Mouse (Mus musculus) forebrain, embryonic 12.5 days (tissue): ENCODE results near the gene L2hgdh. TPM values are rescaled to one million over a fixed set of nuclear protein-coding genes. Genes with fewer than 3 reads are reported as not detected.
"Not testable (repeated sequence)": the region's sequence is repeated elsewhere in the genome, so short reads cannot be mapped to it uniquely, and the experiment has no call there.

Source experiments
- ATAC-seq: fragments of 200-750 bp; cut with Nextera tagmentation; 2 replicates; pipeline ENCODE4 v1.8.0; 2017; ENCODE audit warnings: moderate TSS enrichment; ENCODE audit not compliant: low FRiP score
- H3K27ac ChIP-seq: fragments of 300-500 bp; sonication (generic); 2 replicates; pipeline ENCODE4 v1.5.1; 2016; ENCODE audit warnings: mild to moderate bottlenecking
- H3K27me3 ChIP-seq: fragments of 300-500 bp; sonication (generic); 2 replicates; pipeline ENCODE4 v1.6.1; 2016; ENCODE audit warnings: mild to moderate bottlenecking
- H3K36me3 ChIP-seq: fragments of 300-500 bp; sonication (generic); replicated peaks from 2 replicates; pipeline ENCODE4 v1.6.1; 2016; ENCODE audit warnings: mild to moderate bottlenecking
- H3K4me1 ChIP-seq: fragments of 300-500 bp; sonication (generic); 2 replicates; pipeline ENCODE4 v1.6.1; 2016
- H3K4me2 ChIP-seq: fragments of 300-500 bp; sonication (generic); 2 replicates; pipeline ENCODE4 v1.6.1; 2016; ENCODE audit warnings: mild to moderate bottlenecking, moderate library complexity
- H3K4me3 ChIP-seq: fragments of 300-500 bp; sonication (generic); replicated peaks from 2 replicates; pipeline ENCODE4 v1.5.1; 2016; ENCODE audit warnings: mild to moderate bottlenecking
- H3K9ac ChIP-seq: fragments of 300-500 bp; sonication (generic); 2 replicates; pipeline ENCODE4 v1.6.1; 2016; ENCODE audit warnings: mild to moderate bottlenecking
- H3K9me3 ChIP-seq: fragments of 300-500 bp; sonication (generic); 2 replicates; pipeline ENCODE4 v1.6.1; 2016
- WGBS: fragments of 180-500 bp; shearing (Covaris S2); methylation state at CpG from one replicate; pipeline ENCODE4 v1.1.7; 2016; 5-methylcytosine and 5-hydroxymethylcytosine counted together
- polyA plus RNA-seq: library from polyadenylated mRNA; unstranded; fragments of >200 nt; fragmentation: Nextera tagmentation; extraction: Ambion mirVana; gene quantifications from 2 replicates; pipeline ENCODE4 v1.2.1, GENCODE M21; 2016

Gene L2hgdh
- polyA plus RNA-seq, 1 experiment from 2014 or later: 16.2 TPM

DNA sequence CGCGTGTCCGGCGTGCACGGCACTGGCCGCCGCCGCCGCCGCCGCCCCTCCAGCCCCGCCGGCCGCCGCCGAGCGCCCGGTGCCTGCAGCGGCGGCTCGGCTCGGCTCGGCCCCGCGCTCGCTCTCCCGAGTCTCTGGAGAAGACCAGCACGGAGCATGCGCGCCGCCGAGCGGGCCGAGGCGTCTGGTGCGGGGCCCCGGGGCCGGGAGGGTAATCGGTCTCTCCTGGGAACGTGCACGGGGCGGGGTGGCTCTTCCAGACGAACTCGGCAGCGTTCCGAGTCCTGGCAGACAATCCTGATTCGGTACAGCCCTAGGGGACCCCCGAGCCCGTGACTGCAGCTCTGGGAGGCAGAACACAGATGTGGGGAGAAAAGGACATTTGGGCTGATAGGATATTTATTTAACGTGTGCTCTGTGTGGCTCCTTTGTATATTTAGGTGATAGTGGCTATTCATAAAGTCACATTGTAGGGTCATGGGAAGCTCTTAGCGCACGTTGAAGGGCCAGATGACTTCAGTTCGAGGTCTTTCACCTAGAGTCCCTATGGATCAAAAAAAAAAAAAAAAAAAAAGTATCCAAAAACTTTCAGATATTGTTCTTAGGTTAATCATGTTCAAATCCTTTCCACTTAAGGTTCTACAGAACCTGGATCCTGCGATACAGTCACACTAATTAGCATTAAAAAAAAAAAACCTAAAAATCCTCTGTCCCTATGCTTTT lies 42.4 kb downstream of the L2hgdh start:
- Histone ChIP-seq H3K4me1 (peaks cover 15% of the 10 kb centered on the region), H3K36me3 (no peaks in the 10 kb centered on the region), H3K4me2 (peak overlapping the region; percentile 80), H3K4me3 (peak overlapping the region; percentile 93), H3K9me3 (no peaks in the 10 kb centered on the region), H3K27ac (peak overlapping the region; percentile 96), H3K9ac (peak overlapping the region; percentile 94), H3K27me3 (no peaks in the 10 kb centered on the region)
- peak; percentile 90 for ATAC-seq
- 1% methylated on average over 51 of the region's 54 CpGs for WGBS

DNA sequence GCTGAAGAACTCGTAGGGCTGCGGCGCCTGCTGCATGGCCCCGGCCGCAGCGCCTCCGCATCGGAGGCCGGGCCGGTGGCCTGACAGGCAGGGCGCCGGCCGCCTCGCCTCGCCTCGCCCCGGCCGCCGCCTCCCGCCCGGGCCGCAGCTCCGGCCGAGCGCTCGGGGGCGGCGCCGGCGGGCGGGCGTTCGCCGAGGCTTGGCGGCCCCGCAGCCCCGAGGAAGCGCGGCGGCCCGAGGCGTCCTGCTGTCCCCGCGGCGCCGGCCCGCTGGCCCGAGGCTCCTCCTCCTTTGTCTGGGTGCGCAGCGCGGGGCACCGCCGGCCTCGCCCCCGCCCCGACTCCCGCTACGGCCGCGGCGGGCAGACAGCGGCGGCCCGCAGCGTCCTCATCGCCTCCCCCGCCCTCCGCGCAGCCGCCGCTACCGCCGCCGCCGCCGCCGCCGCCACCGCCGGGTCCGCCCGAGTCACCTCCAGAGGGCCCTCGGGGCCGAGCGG lies 43.1 kb downstream of the L2hgdh start, which contains the start of gene Sos2:
Sos2 (minus strand) TSS at position 287 of the 496 bp plus-strand sequence.
- peak within 1 kb of the TSS; percentile 96 for H3K27ac ChIP-seq
- H3K4me3 ChIP-seq: peak within 1 kb of the TSS; percentile 93
- peak within 1 kb of the TSS; percentile 80 for H3K4me2 ChIP-seq
- no peaks in the 10 kb centered on the region for H3K27me3 ChIP-seq
- H3K9me3 ChIP-seq: no peaks in the 10 kb centered on the region
- ATAC-seq: peak; percentile 74
- H3K36me3 ChIP-seq: no peaks in the 10 kb centered on the region
- 0% methylated on average over 29 of the region's 85 CpGs for WGBS
- H3K4me1 ChIP-seq: peaks cover 15% of the 10 kb centered on the region
- H3K9ac ChIP-seq: peak within 1 kb of the TSS; percentile 94

- H3K4me3 ChIP-seq: peak overlapping the region; percentile 93
- H3K36me3 ChIP-seq: no peaks in the 10 kb centered on the region
- H3K9ac ChIP-seq: peak overlapping the region; percentile 94
- peak overlapping the region; percentile 80 for H3K4me2 ChIP-seq
- peaks cover 15% of the 10 kb centered on the region for H3K4me1 ChIP-seq
- peak; percentile 66 for ATAC-seq
- H3K9me3 ChIP-seq: no peaks in the 10 kb centered on the region
- under 1% methylated on average over 56 of the region's 56 CpGs for WGBS
- peak overlapping the region; percentile 96 for H3K27ac ChIP-seq
- H3K27me3 ChIP-seq: no peaks in the 10 kb centered on the region
Measured at GRCm38 (mm10) chr12:69680635-69681565, 43.8 kb downstream of the L2hgdh start.

DNA sequence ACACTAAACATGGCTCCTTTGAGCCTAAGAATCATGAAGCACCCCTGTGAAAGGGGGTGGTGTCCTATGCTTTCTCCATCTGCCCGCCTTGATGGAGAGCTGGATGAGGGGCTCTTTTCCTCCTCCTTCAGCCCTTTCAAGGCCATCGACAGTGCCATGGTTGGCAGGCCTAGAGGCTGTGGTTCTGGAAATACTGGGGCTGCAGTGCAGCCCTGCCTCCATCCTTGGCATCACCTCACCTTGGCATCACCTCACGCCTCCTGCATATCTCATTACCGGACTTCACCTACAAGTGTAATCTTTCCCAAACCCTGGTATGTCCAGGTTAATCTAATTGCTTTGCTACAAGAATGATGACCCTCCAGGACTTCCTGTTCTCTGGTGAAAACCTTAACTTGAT lies 48.5 kb downstream of the L2hgdh start:
- Histone ChIP-seq H3K4me2 (no peak overlapping the region), H3K4me1 (peaks cover 21% of the 10 kb centered on the region), H3K27ac (no peak overlapping the region), H3K36me3 (no peaks in the 10 kb centered on the region), H3K9ac (no peak overlapping the region), H3K4me3 (no peak overlapping the region), H3K9me3 (no peaks in the 10 kb centered on the region), H3K27me3 (no peaks in the 10 kb centered on the region)
- 95% methylated on average over 4 of the region's 4 CpGs for WGBS
- ATAC-seq: no peak

- Histone ChIP-seq H3K27me3 (no peaks in the 10 kb centered on the region), H3K9ac (no peak overlapping the region), H3K36me3 (no peaks in the 10 kb centered on the region), H3K4me1 (peaks cover 10% of the 10 kb centered on the region), H3K4me2 (no peak overlapping the region), H3K4me3 (no peak overlapping the region), H3K27ac (no peak overlapping the region), H3K9me3 (no peaks in the 10 kb centered on the region)
- WGBS: 88% methylated on average over 10 of the region's 10 CpGs
- ATAC-seq: no peak
Measured at GRCm38 (mm10) chr12:69674576-69675537, 49.8 kb downstream of the L2hgdh start.

DNA sequence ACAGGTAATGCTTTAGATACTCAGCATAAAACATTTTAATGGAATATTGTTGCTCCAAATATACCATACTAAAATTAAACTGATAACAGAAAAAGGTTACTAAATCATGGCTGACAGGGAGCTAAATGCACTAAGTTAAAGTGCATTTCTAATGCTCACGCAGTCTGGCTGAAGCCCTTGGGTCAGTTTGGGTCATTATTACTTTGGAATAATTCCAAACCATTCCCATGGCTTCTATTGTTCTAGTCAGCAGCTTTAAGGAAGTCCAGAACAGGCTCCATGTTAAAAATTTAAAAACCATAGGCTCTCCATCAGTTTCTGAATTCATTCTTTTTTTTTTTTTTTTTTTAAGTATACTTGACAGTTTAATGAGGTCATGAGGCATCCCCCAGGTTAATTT lies 50.5 kb downstream of the L2hgdh start:
- Histone ChIP-seq H3K9ac (no peak overlapping the region), H3K36me3 (no peaks in the 10 kb centered on the region), H3K9me3 (no peaks in the 10 kb centered on the region), H3K27me3 (no peaks in the 10 kb centered on the region), H3K4me1 (peaks cover 9% of the 10 kb centered on the region; the same call in 1 of the 2 replicates), H3K27ac (no peak overlapping the region), H3K4me3 (no peak overlapping the region), H3K4me2 (no peak overlapping the region)
- 81% methylated on average over 1 of the region's 1 CpGs for WGBS
- no peak for ATAC-seq

- Histone ChIP-seq H3K4me2 (no peak overlapping the region), H3K9ac (no peak overlapping the region), H3K9me3 (0 out of 2 replicates have a peak, but pooled peaks cover 1% of the 10 kb centered on the region), H3K27me3 (no peaks in the 10 kb centered on the region), H3K4me3 (no peak overlapping the region), H3K36me3 (no peaks in the 10 kb centered on the region; the same call in 1 of the 2 replicates), H3K27ac (no peak overlapping the region), H3K4me1 (no peaks in the 10 kb centered on the region)
- ATAC-seq: no peak
- 93% methylated on average over 5 of the region's 5 CpGs for WGBS
Measured at GRCm38 (mm10) chr12:69666721-69667120, 58.0 kb downstream of the L2hgdh start.

GRCm38 (mm10) chr12:69661658-69662057 lies 63.0 kb downstream of the L2hgdh start:
- WGBS: 95% methylated on average over 5 of the region's 5 CpGs
- H3K9me3 ChIP-seq: 0 out of 2 replicates have a peak, but pooled peaks cover 3% of the 10 kb centered on the region
- H3K27me3 ChIP-seq: no peaks in the 10 kb centered on the region
- H3K4me1 ChIP-seq: no peaks in the 10 kb centered on the region
- H3K4me3 ChIP-seq: no peak overlapping the region
- H3K36me3 ChIP-seq: no peaks in the 10 kb centered on the region; the same call in 1 of the 2 replicates
- no peak overlapping the region for H3K4me2 ChIP-seq
- no peak for ATAC-seq
- no peak overlapping the region for H3K9ac ChIP-seq
- no peak overlapping the region for H3K27ac ChIP-seq

DNA sequence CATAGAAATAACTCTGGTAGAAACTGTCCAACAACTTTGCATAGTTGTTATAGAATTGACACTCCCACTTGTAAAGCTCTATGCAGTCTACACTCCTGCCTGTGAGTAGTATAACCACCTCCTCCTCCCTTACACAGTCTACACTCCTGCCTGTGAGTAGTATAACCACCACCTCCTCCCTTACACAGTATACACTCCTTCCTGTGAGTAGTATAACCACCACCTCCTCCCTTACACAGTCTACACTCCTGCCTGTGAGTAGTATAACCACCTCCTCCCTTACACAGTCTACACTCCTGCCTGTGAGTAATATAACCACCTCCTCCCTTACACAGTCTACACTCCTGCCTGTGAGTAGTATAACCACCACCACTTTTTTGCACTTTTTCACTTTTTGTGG lies 70.7 kb downstream of the L2hgdh start:
- not testable (repeated sequence) for H3K4me2 ChIP-seq, H3K27me3 ChIP-seq, H3K9ac ChIP-seq, H3K9me3 ChIP-seq, H3K27ac ChIP-seq, H3K4me1 ChIP-seq, H3K4me3 ChIP-seq
- peak; percentile 71 for ATAC-seq
- H3K36me3 ChIP-seq: peaks cover 25% of the 10 kb centered on the region

DNA sequence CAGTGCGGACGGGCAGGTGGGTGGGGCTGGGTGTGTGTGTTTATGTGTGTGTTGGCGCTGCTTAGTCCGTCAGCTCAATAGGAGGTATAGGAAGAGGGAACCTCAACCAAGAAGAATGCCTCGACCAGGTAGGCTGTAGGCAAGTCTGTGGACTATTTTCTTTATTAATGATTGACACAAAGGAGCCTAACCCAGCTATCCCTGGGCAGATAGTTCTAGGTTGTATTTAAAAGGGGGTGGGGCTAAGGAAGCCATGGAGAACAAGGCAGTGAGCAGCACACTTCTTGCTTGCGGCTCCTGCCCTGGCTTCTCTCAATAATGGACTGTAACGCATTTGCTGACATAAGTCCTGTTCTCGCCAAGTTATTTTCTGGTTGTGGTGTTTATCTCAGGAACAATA lies 75.2 kb downstream of the L2hgdh start:
- Histone ChIP-seq H3K9me3 (no peaks in the 10 kb centered on the region), H3K36me3 (peaks cover 38% of the 10 kb centered on the region), H3K4me2 (no peak overlapping the region), H3K4me1 (no peaks in the 10 kb centered on the region), H3K4me3 (no peak overlapping the region), H3K27me3 (no peaks in the 10 kb centered on the region), H3K9ac (no peak overlapping the region), H3K27ac (no peak overlapping the region)
- no peak for ATAC-seq
- WGBS: 93% methylated on average over 8 of the region's 8 CpGs

- H3K4me3 ChIP-seq: no peak overlapping the region
- no peak overlapping the region for H3K9ac ChIP-seq
- H3K36me3 ChIP-seq: peaks cover 19% of the 10 kb centered on the region
- 91% methylated on average over 8 of the region's 8 CpGs for WGBS
- no peak for ATAC-seq
- no peak overlapping the region for H3K4me2 ChIP-seq
- no peak overlapping the region for H3K27ac ChIP-seq
- H3K4me1 ChIP-seq: no peaks in the 10 kb centered on the region
- H3K27me3 ChIP-seq: no peaks in the 10 kb centered on the region
- no peaks in the 10 kb centered on the region for H3K9me3 ChIP-seq
Measured at GRCm38 (mm10) chr12:69645821-69646616, 78.7 kb downstream of the L2hgdh start.
